Mouse (Mus musculus) MEL (cell line): ENCODE measurements around the gene Reln.

ENCODE experiments used
- CTCF ChIP-seq, 3 experiments: IDR thresholded peaks in 2 of 3; conservative IDR thresholded peaks in 1 of 3; 2 replicates each; pipeline ENCODE4 v1.5.1; 2011 to 2012; ENCODE audit warnings: low read length in 3 of 3, low read depth in 2 of 3, mild to moderate bottlenecking in 2 of 3, improper control_type of control experiment in 1 of 3, inconsistent platforms in 1 of 3, mixed read lengths in 1 of 3, moderate library complexity in 1 of 3; ENCODE audit not compliant: control insufficient read depth in 1 of 3, insufficient read depth in 1 of 3, poor library complexity in 1 of 3, severe bottlenecking in 1 of 3
- EP300 ChIP-seq, 2 experiments: IDR thresholded peaks; 2 replicates each; pipeline ENCODE4 v1.6.1; 2011; ENCODE audit warnings: improper control_type of control experiment in 2 of 2, low read length in 2 of 2, low read depth in 1 of 2, mild to moderate bottlenecking in 1 of 2
- ETS1 ChIP-seq: IDR thresholded peaks from 2 replicates; pipeline ENCODE4 v1.6.1; 2012; ENCODE audit warnings: low read depth, mild to moderate bottlenecking, inconsistent platforms, low read length, improper control_type of control experiment, moderate library complexity
- MAFK ChIP-seq: IDR thresholded peaks from 2 replicates; pipeline ENCODE4 v1.6.1; 2011; ENCODE audit warnings: low read depth, mild to moderate bottlenecking, low read length, improper control_type of control experiment, borderline replicate concordance
- MYC ChIP-seq: IDR thresholded peaks from 2 replicates; pipeline ENCODE4 v1.6.1; 2011; ENCODE audit warnings: low read depth, mild to moderate bottlenecking, low read length, improper control_type of control experiment, moderate library complexity
- NELFE ChIP-seq: IDR thresholded peaks from 2 replicates; pipeline ENCODE4 v1.6.1; 2011; ENCODE audit warnings: low read depth, low read length, improper control_type of control experiment
- POLR2A ChIP-seq, 2 experiments: IDR thresholded peaks; 2 replicates each; pipeline ENCODE4 v1.6.1; 2011 to 2012; ENCODE audit warnings: low read length in 2 of 2, mild to moderate bottlenecking in 2 of 2, control low read depth in 1 of 2, improper control_type of control experiment in 1 of 2, low read depth in 1 of 2, moderate library complexity in 1 of 2; ENCODE audit not compliant: control insufficient read depth in 1 of 2, insufficient read depth in 1 of 2, poor library complexity in 1 of 2
- RCOR1 ChIP-seq: IDR thresholded peaks from 2 replicates; pipeline ENCODE4 v1.6.1; 2012; ENCODE audit warnings: low read depth, mild to moderate bottlenecking, inconsistent platforms, low read length, improper control_type of control experiment
- SIN3A ChIP-seq: IDR thresholded peaks from 2 replicates; pipeline ENCODE4 v1.6.1; 2012; ENCODE audit warnings: low read length, improper control_type of control experiment, inconsistent platforms
- TAL1 ChIP-seq: IDR thresholded peaks from 2 replicates; pipeline ENCODE4 v1.6.1; 2012; ENCODE audit warnings: mild to moderate bottlenecking, inconsistent platforms, low read length, moderate library complexity, mixed read lengths
- UBTF ChIP-seq: IDR thresholded peaks from 2 replicates; pipeline ENCODE4 v1.6.1; 2012; ENCODE audit warnings: low read depth, mild to moderate bottlenecking, inconsistent platforms, low read length, improper control_type of control experiment, moderate library complexity, borderline replicate concordance; ENCODE audit not compliant: insufficient read depth
- ZNF384 ChIP-seq: IDR thresholded peaks from 2 replicates; pipeline ENCODE4 v1.6.1; 2012; ENCODE audit warnings: low read depth, mild to moderate bottlenecking, inconsistent platforms, low read length, improper control_type of control experiment

DNA sequence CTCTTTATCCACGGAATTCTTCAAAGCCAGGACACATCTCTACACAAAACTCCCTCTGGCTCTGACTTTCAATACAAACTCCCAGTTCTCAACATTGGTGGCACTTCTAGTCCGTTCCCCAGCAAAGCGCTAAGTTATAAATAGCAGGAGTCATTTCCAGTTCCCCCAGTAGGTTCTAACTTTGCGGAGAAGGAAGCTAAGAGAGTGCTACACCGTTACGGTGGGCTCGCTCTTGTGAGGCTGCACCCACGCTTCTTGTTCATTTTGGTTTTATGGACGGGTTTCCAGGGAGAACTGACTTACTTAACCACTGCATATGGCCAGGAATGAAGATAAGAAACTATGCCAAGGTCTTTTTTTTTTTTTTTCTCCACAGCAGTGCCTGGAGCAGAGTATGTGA lies 405.1 kb downstream of the Reln start:
- no peak for TF ChIP-seq MYC
- no peak for TF ChIP-seq POLR2A (IDR thresholded peaks at IDR 0.05; ENCODE audit: control insufficient read depth in 1 of 2, insufficient read depth in 1 of 2, low read depth in 1 of 2, low read length in 2 of 2, poor library complexity in 1 of 2)
- TF ChIP-seq CTCF (IDR thresholded peaks at IDR 0.05 in 2 of 3, conservative IDR thresholded peaks at IDR 0.05 in 1 of 3; ENCODE audit: control insufficient read depth in 1 of 3, insufficient read depth in 1 of 3, low read depth in 2 of 3, low read length in 3 of 3, poor library complexity in 1 of 3, severe bottlenecking in 1 of 3): no peak
- TF ChIP-seq EP300 (IDR thresholded peaks at IDR 0.05; ENCODE audit: low read depth in 1 of 2, low read length in 2 of 2): no peak
- no peak for TF ChIP-seq MAFK
- TF ChIP-seq RCOR1: no peak
- TF ChIP-seq ETS1: no peak
- TF ChIP-seq UBTF: no peak
- TF ChIP-seq SIN3A: no peak
- TF ChIP-seq NELFE: no peak
- TF ChIP-seq TAL1: no peak
- TF ChIP-seq ZNF384: no peak
